Mouse (Mus musculus): ENCODE results near the gene Zfp341. TPM values are rescaled to one million over a fixed set of nuclear protein-coding genes. Genes with fewer than 3 reads are reported as not detected.
A peak's percentile ranks its signal among the peaks of the same experiment; 100 is the strongest.

Zfp341 gene
- total and polyA plus RNA-seq, 3 experiments, result 2.0 to 6.3 TPM; not detected in 1

GRCm38 (mm10) chr2:154642005-154642459 lies 28.9 kb downstream of the Zfp341 start:
- Histone ChIP-seq H3K36me3 (ENCODE audit: control insufficient read depth in 1 of 2, insufficient read depth in 2 of 2, low read length in 2 of 2) (peaks cover 0 to 14% of the 10 kb centered on the region in 2 experiments; a peak in 2 of 4 replicates), H3K4me1 (ENCODE audit: control insufficient read depth in 1 of 2, insufficient read depth in 2 of 2, low read length in 2 of 2) (peaks cover 2 to 15% of the 10 kb centered on the region in 2 experiments; a peak in 3 of 4 replicates)
- DNase-seq (ENCODE audit: low read depth, low spot score), result no peak

DNA sequence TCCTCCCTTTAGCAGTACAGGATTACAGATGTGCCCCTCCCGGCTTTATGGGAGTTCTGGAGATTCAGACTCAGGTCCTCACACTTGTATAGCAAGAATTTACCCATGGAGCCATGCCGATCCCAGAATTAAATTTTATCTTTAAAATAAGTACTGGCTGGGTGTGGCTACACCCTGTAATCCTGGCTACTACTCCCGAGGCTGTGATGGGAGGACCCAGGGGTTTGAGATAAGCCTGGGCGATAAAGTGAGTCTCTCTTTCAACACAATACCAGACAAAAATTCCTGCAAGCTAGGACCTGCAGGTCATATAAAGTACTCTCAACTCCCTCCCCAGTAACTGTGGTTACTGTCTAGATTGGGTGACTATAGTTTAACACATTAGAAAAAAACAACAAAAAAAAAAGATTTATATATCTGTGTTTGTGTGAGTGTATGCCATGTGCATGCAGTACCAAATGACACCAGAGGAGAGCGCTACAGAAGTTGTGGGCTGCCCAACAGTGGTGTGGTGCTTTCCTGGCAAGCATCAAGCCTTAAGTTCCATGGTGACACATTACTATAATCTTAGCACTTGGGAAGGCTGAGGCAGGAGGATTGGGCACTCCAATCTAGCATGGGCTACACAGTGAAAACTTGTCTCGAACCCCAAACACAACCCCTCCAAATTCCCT lies 29.8 kb downstream of the Zfp341 start:
- H3K4me3 ChIP-seq (ENCODE audit: control insufficient read depth in 1 of 2, insufficient read depth in 1 of 2, low read depth in 2 of 2, low read length in 2 of 2), result no peak overlapping the region
- H3K9ac ChIP-seq (ENCODE audit: control insufficient read depth, low read depth, low read length, poor library complexity, severe bottlenecking), result no peak overlapping the region
- H3K79me2 ChIP-seq (ENCODE audit: control insufficient read depth, insufficient read depth, low read length, poor library complexity), result no peaks in the 10 kb centered on the region
- peaks cover 0 to 14% of the 10 kb centered on the region in 2 experiments; a peak in 2 of 4 replicates for H3K36me3 ChIP-seq (ENCODE audit: control insufficient read depth in 1 of 2, insufficient read depth in 2 of 2, low read length in 2 of 2)
- TF ChIP-seq MYB (IDR thresholded peaks at IDR 0.05; ENCODE audit: low read depth, low read length) (no peak), ZC3H11A (IDR thresholded peaks at IDR 0.05; ENCODE audit: low read depth, low read length) (no peak), NELFE (IDR thresholded peaks at IDR 0.05; ENCODE audit: low read depth, low read length) (no peak), KAT2A (conservative IDR thresholded peaks at IDR 0.05; ENCODE audit: low read depth, low read length) (no peak), MAFK (IDR thresholded peaks at IDR 0.05; ENCODE audit: borderline replicate concordance, low read depth, low read length) (no peak), EP300 (IDR thresholded peaks at IDR 0.05; ENCODE audit: low read depth in 1 of 2, low read length in 2 of 2) (peak in 1 of 2 experiments; percentile 20; a peak in 1 of 4 replicates), MEF2A (IDR thresholded peaks at IDR 0.05; ENCODE audit: extremely low read depth, insufficient replicate concordance, low read depth, low read length, poor library complexity, severe bottlenecking) (no peak), GATA1 (IDR thresholded peaks at IDR 0.05; ENCODE audit: low read depth, low read length) (peak; percentile 74), BHLHE40 (IDR thresholded peaks at IDR 0.05; ENCODE audit: borderline replicate concordance, low read depth, low read length) (no peak), SIN3A (IDR thresholded peaks at IDR 0.05; ENCODE audit: low read length) (0 out of 2 replicates have a peak, but pooled peaks have one; percentile 20), ZNF384 (IDR thresholded peaks at IDR 0.05; ENCODE audit: low read depth, low read length) (no peak), CTCF (IDR thresholded peaks at IDR 0.05 in 2 of 3, conservative IDR thresholded peaks at IDR 0.05 in 1 of 3; ENCODE audit: control insufficient read depth in 1 of 3, insufficient read depth in 1 of 3, low read depth in 2 of 3, low read length in 3 of 3, poor library complexity in 1 of 3, severe bottlenecking in 1 of 3) (peak; percentile 47 to 77 (median 47)), ZKSCAN1 (IDR thresholded peaks at IDR 0.05; ENCODE audit: low read depth, low read length) (no peak), POLR2AphosphoS2 (IDR thresholded peaks at IDR 0.05; ENCODE audit: low read length) (no peak), ETS1 (IDR thresholded peaks at IDR 0.05; ENCODE audit: low read depth, low read length) (0 out of 2 replicates have a peak, but pooled peaks have one; percentile 22)
- no peaks in the 10 kb centered on the region for H3K27me3 ChIP-seq (ENCODE audit: control insufficient read depth in 1 of 2, insufficient read depth in 2 of 2, low read length in 2 of 2)
- no peaks in the 10 kb centered on the region for H3K9me3 ChIP-seq (replicated peaks; ENCODE audit: insufficient read depth, low read length)
- peaks cover 2 to 15% of the 10 kb centered on the region in 2 experiments; a peak in 3 of 4 replicates for H3K4me1 ChIP-seq (ENCODE audit: control insufficient read depth in 1 of 2, insufficient read depth in 2 of 2, low read length in 2 of 2)
- peak; percentile 50 for DNase-seq (ENCODE audit: low read depth, low spot score)
- 0 out of 2 replicates have a peak overlapping the region, but pooled peaks have one; percentile 16 for H3K27ac ChIP-seq (ENCODE audit: control insufficient read depth, low read depth, low read length)

More at GRCm38 (mm10) chr2:154642005-154642459, 28.9 kb downstream of the Zfp341 start:
- no peaks in the 10 kb centered on the region for H3K27me3 ChIP-seq (ENCODE audit: control insufficient read depth in 1 of 2, insufficient read depth in 2 of 2, low read length in 2 of 2)
- TF ChIP-seq MYB (IDR thresholded peaks at IDR 0.05; ENCODE audit: low read depth, low read length) (no peak), MYC (IDR thresholded peaks at IDR 0.05; ENCODE audit: low read depth, low read length) (no peak), RAD21 (IDR thresholded peaks at IDR 0.05; ENCODE audit: low read depth, low read length) (no peak), RCOR1 (IDR thresholded peaks at IDR 0.05; ENCODE audit: low read depth, low read length) (no peak)
- no peaks in the 10 kb centered on the region for H3K79me2 ChIP-seq (ENCODE audit: control insufficient read depth, insufficient read depth, low read length, poor library complexity)
- no peak overlapping the region for H3K27ac ChIP-seq (ENCODE audit: control insufficient read depth, low read depth, low read length)
- no peak overlapping the region for H3K9ac ChIP-seq (ENCODE audit: control insufficient read depth, low read depth, low read length, poor library complexity, severe bottlenecking)
- no peaks in the 10 kb centered on the region for H3K9me3 ChIP-seq (replicated peaks; ENCODE audit: insufficient read depth, low read length)
- no peak overlapping the region for H3K4me3 ChIP-seq (ENCODE audit: control insufficient read depth in 1 of 2, insufficient read depth in 1 of 2, low read depth in 2 of 2, low read length in 2 of 2)
